Mouse (Mus musculus): Measurements from ENCODE around the gene Anln.

GRCm38 (mm10) chr9:22309651-22310050, 79.3 kb downstream of the Anln start:
- TF ChIP-seq POLR2A (IDR thresholded peaks at IDR 0.05; ENCODE audit: borderline replicate concordance, control insufficient read depth, low read depth, low read length) (no peak), CTCF (IDR thresholded peaks at IDR 0.05; ENCODE audit: control insufficient read depth, insufficient read depth, low read length) (no peak)

Data from bone marrow, adult 2 months (tissue).